Mouse (Mus musculus): Measurements from ENCODE around the gene Kcne2. TPM values are rescaled to one million over a fixed set of nuclear protein-coding genes. Genes with fewer than 3 reads are reported as not detected.

The Kcne2 gene
- polyA plus RNA-seq (2014; fragmentation: Illumina TruSeq; extraction: RNeasy Lipid Tissue Mini Kit (QIAGEN cat#74804); ENCODE audit: insufficient read depth, low read depth, low replicate concordance): 27.3 TPM

GRCm38 (mm10) chr16:92292101-92292500 lies at the start of gene Kcne2:
Gene Kcne2 (plus strand): TSS chr16:92292389.

GRCm38 (mm10) chr16:92300649-92301411 lies 8.6 kb downstream of the Kcne2 start, which contains the start of gene Smim11:
Gene Smim11 (plus strand): TSS chr16:92301286.

GRCm38 (mm10) chr16:92321341-92321740 lies 29.2 kb downstream of the Kcne2 start, which contains the start of gene Fam243:
Gene Fam243 (minus strand): TSS chr16:92321441.

Other genes with a start within 250 kb of the Kcne2 start
- 41.8 TPM for gene Mrps6, start 234.1 kb upstream of the Kcne2 start, polyA plus RNA-seq (2014; fragmentation: Illumina TruSeq; extraction: RNeasy Lipid Tissue Mini Kit (QIAGEN cat#74804); ENCODE audit: insufficient read depth, low read depth, low replicate concordance)
- gene Gm49711, start 234.1 kb upstream of the Kcne2 start, polyA plus RNA-seq (2014; fragmentation: Illumina TruSeq; extraction: RNeasy Lipid Tissue Mini Kit (QIAGEN cat#74804); ENCODE audit: insufficient read depth, low read depth, low replicate concordance): not detected
- gene Slc5a3, start 234.1 kb upstream of the Kcne2 start, polyA plus RNA-seq (2014; fragmentation: Illumina TruSeq; extraction: RNeasy Lipid Tissue Mini Kit (QIAGEN cat#74804); ENCODE audit: insufficient read depth, low read depth, low replicate concordance): 1.5 TPM
- 148 TPM for gene Smim11, start 8.9 kb downstream of the Kcne2 start, polyA plus RNA-seq (2014; fragmentation: Illumina TruSeq; extraction: RNeasy Lipid Tissue Mini Kit (QIAGEN cat#74804); ENCODE audit: insufficient read depth, low read depth, low replicate concordance)
- gene Fam243, start 29.1 kb downstream of the Kcne2 start, polyA plus RNA-seq (2014; fragmentation: Illumina TruSeq; extraction: RNeasy Lipid Tissue Mini Kit (QIAGEN cat#74804); ENCODE audit: insufficient read depth, low read depth, low replicate concordance): not detected
- gene Kcne1, start 67.1 kb downstream of the Kcne2 start, polyA plus RNA-seq (2014; fragmentation: Illumina TruSeq; extraction: RNeasy Lipid Tissue Mini Kit (QIAGEN cat#74804); ENCODE audit: insufficient read depth, low read depth, low replicate concordance): not detected
- 24.8 TPM for gene Rcan1, start 178.5 kb downstream of the Kcne2 start, polyA plus RNA-seq (2014; fragmentation: Illumina TruSeq; extraction: RNeasy Lipid Tissue Mini Kit (QIAGEN cat#74804); ENCODE audit: insufficient read depth, low read depth, low replicate concordance)
- gene Clic6, start 193.3 kb downstream of the Kcne2 start, polyA plus RNA-seq (2014; fragmentation: Illumina TruSeq; extraction: RNeasy Lipid Tissue Mini Kit (QIAGEN cat#74804); ENCODE audit: insufficient read depth, low read depth, low replicate concordance): 11.8 TPM

Data from lung, adult 10 weeks (tissue).